Mouse (Mus musculus) spleen, adult 2 months (tissue): ENCODE results near the gene Iscu.

Source experiments
- CTCF ChIP-seq: fragments of 200-500 bp; IDR thresholded peaks from 2 replicates; pipeline ENCODE4 v1.5.1; 2011; ENCODE audit warnings: mild to moderate bottlenecking, inconsistent platforms; ENCODE audit not compliant: insufficient read depth, insufficient read length, insufficient replicate concordance; ENCODE audit errors: extremely low read depth
- POLR2A ChIP-seq: fragments of 200-500 bp; IDR thresholded peaks from 2 replicates; pipeline ENCODE4 v1.6.1; 2011; ENCODE audit warnings: low read depth, low read length, inconsistent platforms

DNA sequence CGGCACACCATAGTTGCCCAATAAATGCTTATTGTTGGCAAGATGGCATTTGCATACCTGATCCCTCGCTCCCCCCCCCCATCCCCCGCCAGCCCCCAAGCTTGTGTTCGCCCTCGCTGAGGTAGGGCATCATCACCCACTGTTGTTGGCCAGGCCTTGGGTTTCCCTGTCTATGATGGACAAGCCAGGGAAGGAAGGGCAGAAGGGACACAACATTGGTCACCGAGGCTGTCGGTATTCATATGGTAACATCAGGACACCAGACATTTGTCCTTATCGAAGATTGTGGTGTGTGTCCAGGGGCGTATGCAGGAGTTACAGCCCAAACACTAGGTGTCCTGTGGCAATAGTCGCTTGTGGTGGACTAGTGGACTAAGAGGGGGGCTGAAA is 36.4 kb upstream of the Iscu start:
- TF ChIP-seq CTCF (no peak), POLR2A (no peak)
